In genomic region chr2:144268446-144269305, GRCm38 (mm10) we compare ENCODE assay signal across 9 mouse cellular contexts. TPM values are rescaled to one million over a fixed set of nuclear protein-coding genes. Genes with fewer than 3 reads are reported as not detected.
DNase-seq lines count a peak whose midpoint lies in the region; ATAC-seq and TF ChIP-seq lines count a peak whose summit lies in the region.
"Had no signal": no experiment of that assay in that cellular context is flagged by ENCODE, and none has a peak within 500 bp of the region (broad histone marks: within the 10 kb centered on the region; RNA-seq: fewer than 3 reads in every experiment).

No protein-coding gene starts in this region.

- no peak for TF ChIP-seq POLR2A in heart, adult 2 months (IDR thresholded peaks at IDR 0.05; ENCODE audit: insufficient read depth, low read depth, low read length)
- no peak for TF ChIP-seq POLR2A in cerebellum, adult 2 months (IDR thresholded peaks at IDR 0.05; ENCODE audit: borderline replicate concordance, insufficient read depth, low read length)

- peaks cover 86% of the 10 kb centered on the region for H3K79me3 ChIP-seq in C2C12 (ENCODE audit: low read depth)

- peaks cover 22% of the 10 kb centered on the region for H3K36me3 ChIP-seq in heart, adult 2 months (ENCODE audit: control insufficient read depth, insufficient read depth, low read length)
- peaks cover 78% of the 10 kb centered on the region for H3K36me3 ChIP-seq in C2C12 (ENCODE audit: control insufficient read depth, insufficient read depth)
- no peaks in the 10 kb centered on the region for H3K36me3 ChIP-seq in forebrain, postnatal 0 days (ENCODE audit: insufficient read depth)
- peaks cover 4% of the 10 kb centered on the region for H3K36me3 ChIP-seq in liver, embryonic 16.5 days (ENCODE audit: control insufficient read depth, insufficient read depth)

- TF ChIP-seq CTCF in heart, adult 2 months (IDR thresholded peaks at IDR 0.05), result no peak
- TF ChIP-seq CTCF in C2C12 (IDR thresholded peaks at IDR 0.05; ENCODE audit: control insufficient read depth, insufficient read depth, insufficient read length), result no peak
- TF ChIP-seq CTCF in forebrain, postnatal 0 days (IDR thresholded peaks at IDR 0.05; ENCODE audit: low read depth), result no peak
- no peak for TF ChIP-seq CTCF in cerebellum, adult 2 months (IDR thresholded peaks at IDR 0.05; ENCODE audit: borderline replicate concordance, insufficient read depth, low read depth, low read length)

- WGBS in heart, adult 2 months, result 42% methylated on average over 6 of the region's 6 CpGs
- WGBS in forebrain, postnatal 0 days, result 11% methylated on average over 6 of the region's 6 CpGs
- 4% methylated on average over 6 of the region's 6 CpGs for WGBS in liver, embryonic 16.5 days (ENCODE audit: insufficient replicate concordance)
- 44% methylated on average over 6 of the region's 6 CpGs for WGBS in cerebellum, adult 2 months

- H3ac ChIP-seq in C2C12 (ENCODE audit: control insufficient read depth, insufficient read length, low read depth), result peak overlapping the region; percentile 61

- peak overlapping the region; percentile 2 for H3K27ac ChIP-seq in heart, adult 2 months
- H3K27ac ChIP-seq in forebrain, postnatal 0 days (ENCODE audit: low read depth, low read length), result no peak overlapping the region
- peak overlapping the region; percentile 54 for H3K27ac ChIP-seq in liver, embryonic 16.5 days (ENCODE audit: low read length)
- no peak overlapping the region for H3K27ac ChIP-seq in cerebellum, adult 2 months (ENCODE audit: insufficient read depth, low read length)

- peaks cover 3% of the 10 kb centered on the region for H3K79me2 ChIP-seq in heart, adult 2 months (replicated peaks; ENCODE audit: control insufficient read depth, insufficient read depth, low read length)
- peaks cover 100% of the 10 kb centered on the region for H3K79me2 ChIP-seq in C2C12 (ENCODE audit: control insufficient read depth, insufficient read depth)

- H3K27me3 ChIP-seq in heart, adult 2 months (ENCODE audit: control insufficient read depth, insufficient read depth, low read length), result no peaks in the 10 kb centered on the region
- H3K27me3 ChIP-seq in C2C12 (ENCODE audit: control insufficient read depth, insufficient read depth, insufficient read length), result no peaks in the 10 kb centered on the region
- H3K27me3 ChIP-seq in forebrain, postnatal 0 days (ENCODE audit: insufficient read depth, low read length), result no peaks in the 10 kb centered on the region
- H3K27me3 ChIP-seq in liver, embryonic 16.5 days (ENCODE audit: control insufficient read depth, insufficient read depth, low read depth, low read length), result no peaks in the 10 kb centered on the region
- no peaks in the 10 kb centered on the region for H3K27me3 ChIP-seq in cerebellum, adult 2 months (ENCODE audit: control insufficient read depth, insufficient read depth, low read length)

- TF ChIP-seq EP300 in heart, adult 2 months (IDR thresholded peaks at IDR 0.05; ENCODE audit: insufficient read depth, low read depth, low read length), result no peak

- no peak for DNase-seq in heart, adult 2 months
- DNase-seq in heart, adult 11 months, result no peak
- DNase-seq in forebrain, postnatal 0 days, result no peak
- DNase-seq in cerebellum, adult 2 months, result no peak
- DNase-seq in MN1 (ENCODE audit: low spot score), result no peak
- no peak for DNase-seq in cerebellum, postnatal 36 days
- DNase-seq: right cerebral cortex, postnatal 25 days had no signal

- peak overlapping the region; percentile 97 for H3K4me3 ChIP-seq in heart, adult 2 months
- peak overlapping the region; percentile 96 for H3K4me3 ChIP-seq in C2C12 (ENCODE audit: insufficient read depth, poor library complexity, severe bottlenecking)
- peak overlapping the region; percentile 88 for H3K4me3 ChIP-seq in forebrain, postnatal 0 days (ENCODE audit: low read depth, low read length)
- peak overlapping the region; percentile 91 for H3K4me3 ChIP-seq in liver, embryonic 16.5 days (ENCODE audit: low read depth, low read length)
- H3K4me3 ChIP-seq in cerebellum, adult 2 months (replicated peaks; ENCODE audit: insufficient read depth, low read depth, low read length), result no peak overlapping the region

- intact Hi-C loops in heart, adult 2 months (cut with DNase I), result no loop called here

- ATAC-seq in forebrain, postnatal 0 days, result no peak
- no peak for ATAC-seq in liver, embryonic 16.5 days (ENCODE audit: low read depth)

- peak overlapping the region; percentile 65 for H3K4me2 ChIP-seq in forebrain, postnatal 0 days (ENCODE audit: low read depth)
- peak overlapping the region; percentile 86 for H3K4me2 ChIP-seq in liver, embryonic 16.5 days (ENCODE audit: low read depth, low read length)

- no peaks in the 10 kb centered on the region for H3K9me3 ChIP-seq in forebrain, postnatal 0 days (ENCODE audit: low read length)
- no peaks in the 10 kb centered on the region for H3K9me3 ChIP-seq in liver, embryonic 16.5 days (replicated peaks; ENCODE audit: control insufficient read depth, low read length)

- peaks cover 1% of the 10 kb centered on the region for H3K4me1 ChIP-seq in heart, adult 2 months (ENCODE audit: control insufficient read depth, insufficient read depth, low read length)
- peaks cover 14% of the 10 kb centered on the region for H3K4me1 ChIP-seq in forebrain, postnatal 0 days (ENCODE audit: insufficient read depth)
- H3K4me1 ChIP-seq in liver, embryonic 16.5 days (ENCODE audit: control insufficient read depth, low read depth, low read length), result peaks cover 44% of the 10 kb centered on the region
- H3K4me1 ChIP-seq in cerebellum, adult 2 months (ENCODE audit: control insufficient read depth, insufficient read depth, low read length), result no peaks in the 10 kb centered on the region

- no peak overlapping the region for H3K9ac ChIP-seq in heart, adult 2 months (ENCODE audit: low read depth, low read length)
- no peak overlapping the region for H3K9ac ChIP-seq in forebrain, postnatal 0 days
- H3K9ac ChIP-seq in liver, embryonic 16.5 days (ENCODE audit: low read depth, low read length), result peak overlapping the region; percentile 94

TF ChIP-seq in C2C12, 6 proteins besides CTCF, POLR2A, EP300 and RAD21:
- no peak for TF ChIP-seq USF1 (IDR thresholded peaks at IDR 0.05; ENCODE audit: low read depth)
- TF ChIP-seq MAX (IDR thresholded peaks at IDR 0.05), result no peak
- TF ChIP-seq MYOG (IDR thresholded peaks at IDR 0.05; ENCODE audit: control insufficient read depth, extremely low read depth, insufficient read length), result no peak
- no peak for TF ChIP-seq MYOD1 (IDR thresholded peaks at IDR 0.05; ENCODE audit: control insufficient read depth, insufficient read length, low read depth)

RNA-seq across cellular contexts. Expression of gene Mgme1, which starts 1.8 kb away (rescaled TPM):
- total RNA-seq in heart, adult 2 months (2021), result 10 to 100 TPM; 16.4 to 17.5 TPM
- polyA plus RNA-seq in heart, adult 2 months (2012; rRNA removed), result 7.3 and 11.9 TPM in 2 replicates
- 6.2 TPM for polyA plus RNA-seq in C2C12 (2012; fragmentation: generic; extraction: Trizol)
- 5.2 and 5.4 TPM in 2 replicates for total RNA-seq in forebrain, postnatal 0 days (2014; rRNA removed)
- 4.6 and 5.8 TPM in 2 replicates for polyA plus RNA-seq in forebrain, postnatal 0 days (2015; fragmentation: Nextera tagmentation; extraction: Ambion mirVana)
- 8.1 and 9.9 TPM in 2 replicates for polyA plus RNA-seq in liver, embryonic 16.5 days (2015; fragmentation: Nextera tagmentation; extraction: Ambion mirVana)
- polyA plus RNA-seq in cerebellum, adult 2 months (2012; rRNA removed), result 6.5 and 6.7 TPM in 2 replicates

RNA-seq across cellular contexts. Expression of gene Snx5, which starts 2.0 kb away (rescaled TPM):
- 10 to 100 TPM; 51.5 to 55.3 TPM for total RNA-seq in heart, adult 2 months (2021)
- polyA plus RNA-seq in heart, adult 2 months (2012; rRNA removed), result 22.2 and 39.7 TPM in 2 replicates
- polyA plus RNA-seq in C2C12 (2012; fragmentation: generic; extraction: Trizol), result 87.4 TPM
- total RNA-seq in forebrain, postnatal 0 days (2014; rRNA removed), result 69.7 and 71.6 TPM in 2 replicates
- 41.2 and 45.9 TPM in 2 replicates for polyA plus RNA-seq in forebrain, postnatal 0 days (2015; fragmentation: Nextera tagmentation; extraction: Ambion mirVana)
- polyA plus RNA-seq in liver, embryonic 16.5 days (2015; fragmentation: Nextera tagmentation; extraction: Ambion mirVana), result 56.5 and 60.5 TPM in 2 replicates
- polyA plus RNA-seq in cerebellum, adult 2 months (2012; rRNA removed), result 72.8 and 76.9 TPM in 2 replicates

Comparison
In these comparisons a context has a peak if more than half of its experiments do, and no peak if none do; other contexts are left out.
1. H3K27ac ChIP-seq: peak in heart, adult 2 months (single experiment) and liver, embryonic 16.5 days (single experiment); none in forebrain, postnatal 0 days (single experiment) and cerebellum, adult 2 months (single experiment).